Mouse (Mus musculus) cortical plate, adult 2 months (tissue): ENCODE measurements around the gene Zfyve1.

ENCODE experiments used
- CTCF ChIP-seq: fragments of 200-500 bp; IDR thresholded peaks from 2 replicates; pipeline ENCODE4 v1.5.1; 2011; ENCODE audit warnings: mild to moderate bottlenecking, control low read depth, low read length; ENCODE audit not compliant: insufficient read depth; ENCODE audit errors: extremely low read depth
- POLR2A ChIP-seq: fragments of 200-500 bp; IDR thresholded peaks from 2 replicates; pipeline ENCODE4 v1.6.1; 2011; ENCODE audit warnings: mild to moderate bottlenecking, low read length, control low read depth; ENCODE audit not compliant: insufficient read depth; ENCODE audit errors: extremely low read depth

DNA sequence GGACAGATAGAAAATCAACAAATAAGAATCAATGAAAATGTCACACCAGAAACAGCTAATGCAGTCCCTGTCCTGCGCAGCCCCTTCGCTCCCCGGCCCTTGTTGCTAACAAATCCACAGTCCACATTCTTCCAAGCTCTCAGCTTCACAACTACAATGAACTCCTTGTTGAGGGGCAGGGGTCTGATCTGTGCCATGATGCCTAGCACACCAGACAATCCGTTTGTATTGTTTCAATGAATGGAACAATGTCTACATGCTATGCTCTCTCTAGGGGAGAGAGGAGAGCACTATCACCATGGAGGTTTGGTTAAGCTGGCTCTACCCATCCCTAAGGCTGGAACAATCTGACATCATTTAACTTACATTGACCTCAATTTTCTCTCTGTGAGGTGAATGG lies 14.3 kb downstream of the Zfyve1 start:
- TF ChIP-seq CTCF (no peak), POLR2A (no peak)
